Mouse (Mus musculus) retina, embryonic 14.5 days (tissue): Measurements from ENCODE around the gene Gtpbp1.

Experiments
- DNase-seq: peaks from one replicate; pipeline ENCODE4 v3.0.0-alpha.2; 2015; ENCODE audit warnings: low spot score

Gtpbp1 gene

GRCm38 (mm10) chr15:79723439-79723838 is 32.8 kb downstream of the Gtpbp1 start:
- peak; percentile 46 for DNase-seq

DNA sequence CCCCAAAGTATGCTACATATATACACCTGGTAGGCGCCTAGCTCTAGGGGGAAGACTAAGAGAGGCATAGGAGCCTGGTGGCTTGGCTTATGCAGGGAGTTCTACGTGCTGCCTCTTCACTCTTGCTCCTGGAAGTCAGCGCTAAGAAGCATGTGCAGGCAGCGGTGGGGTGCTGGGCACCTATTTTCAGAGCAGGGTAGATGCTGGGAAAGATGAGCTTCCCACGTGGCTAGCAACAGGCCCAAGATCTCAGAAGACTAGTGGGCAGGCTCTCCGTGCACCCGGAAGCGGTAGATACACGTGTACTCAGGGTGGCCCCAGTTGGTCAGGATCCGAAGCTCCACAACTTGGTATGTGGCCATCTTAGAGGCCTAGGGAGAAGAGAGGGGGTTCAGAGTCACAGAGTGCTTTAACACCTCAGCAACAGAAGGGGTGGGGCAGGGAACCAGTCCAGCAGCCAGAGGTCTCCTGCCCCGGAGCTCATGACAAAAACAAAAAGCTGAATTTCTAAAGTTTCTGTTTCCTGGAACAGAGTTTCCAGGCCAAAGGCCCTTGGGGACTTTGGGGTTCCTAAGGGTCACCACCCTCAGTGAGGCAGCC is 34.6 kb downstream of the Gtpbp1 start:
- no peak for DNase-seq

- DNase-seq = no peak
These were observed 37.2 kb downstream of the Gtpbp1 start for GRCm38 (mm10) chr15:79727840-79728239.

DNA sequence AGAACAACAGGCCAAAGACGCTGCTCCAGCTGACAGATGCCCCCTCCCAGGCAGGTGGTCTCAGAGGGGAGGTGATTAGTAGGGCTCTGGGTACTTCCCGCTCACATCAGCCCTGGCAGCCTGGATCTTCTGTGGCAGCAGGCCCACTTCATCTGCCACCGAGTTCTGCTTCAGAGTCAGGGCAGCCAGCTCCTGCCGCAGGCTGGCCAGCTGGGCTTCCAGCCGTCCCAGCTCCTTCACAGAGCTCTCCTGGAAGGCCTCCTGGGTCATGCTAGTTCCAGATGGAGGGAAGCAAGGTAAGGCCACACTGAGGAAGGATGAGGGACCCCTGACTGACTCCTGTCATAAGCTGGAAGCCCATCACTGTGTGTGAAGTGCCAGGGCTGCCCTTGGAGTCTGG is 37.7 kb downstream of the Gtpbp1 start:
- no peak for DNase-seq

DNA sequence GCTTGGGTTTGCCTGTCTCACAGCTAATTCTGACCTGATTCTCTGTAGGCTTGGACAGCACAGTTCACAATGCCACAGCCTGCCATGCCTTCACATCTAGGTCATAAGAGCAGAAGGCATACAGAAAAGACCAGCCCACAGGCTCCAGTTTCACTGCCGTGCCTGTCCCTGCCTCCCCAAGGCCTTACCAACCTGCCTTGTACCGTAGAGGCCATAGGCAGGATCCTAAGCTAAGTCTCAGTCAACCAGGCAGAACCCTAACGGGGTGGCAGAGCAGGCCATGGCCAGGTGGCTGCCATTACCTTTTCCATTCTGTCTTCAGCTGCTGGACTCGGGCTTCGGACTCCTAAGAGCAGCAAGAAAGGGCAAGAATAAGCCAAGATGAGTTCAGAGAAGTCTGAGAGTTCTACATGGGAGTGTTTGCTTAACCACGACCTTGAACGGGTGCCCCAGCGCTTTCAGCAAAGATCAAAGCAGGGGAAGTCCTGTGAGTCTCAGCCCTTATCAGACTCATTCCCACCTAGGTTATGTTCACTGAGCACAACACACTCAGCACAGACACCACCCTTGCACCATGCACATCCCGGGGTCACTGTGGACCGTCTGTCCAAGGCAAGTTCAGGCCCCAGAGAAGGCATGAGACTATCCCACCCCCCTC is 38.2 kb downstream of the Gtpbp1 start:
- no peak for DNase-seq

GRCm38 (mm10) chr15:79731554-79731953 is 40.9 kb downstream of the Gtpbp1 start:
- DNase-seq = no peak

DNA sequence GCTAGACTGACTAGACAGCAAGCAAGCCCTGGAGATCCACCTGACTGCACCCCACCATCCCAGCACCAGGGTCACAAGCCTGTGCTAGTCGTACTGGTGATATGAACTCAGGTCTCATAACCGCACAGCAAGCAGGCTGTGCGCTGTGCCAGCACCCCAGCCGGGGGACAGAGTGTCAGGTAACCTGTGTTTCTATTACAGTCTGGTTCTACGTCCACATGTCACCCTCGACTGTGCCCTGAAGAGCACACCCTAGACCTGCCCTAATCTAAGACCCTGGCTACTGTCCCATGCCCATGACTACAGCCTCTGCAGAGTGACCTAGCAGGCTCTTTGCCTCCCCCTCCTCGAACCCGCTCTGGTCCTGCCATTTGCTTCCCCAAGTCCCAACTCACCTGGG is 42.5 kb downstream of the Gtpbp1 start:
- no peak for DNase-seq

DNA sequence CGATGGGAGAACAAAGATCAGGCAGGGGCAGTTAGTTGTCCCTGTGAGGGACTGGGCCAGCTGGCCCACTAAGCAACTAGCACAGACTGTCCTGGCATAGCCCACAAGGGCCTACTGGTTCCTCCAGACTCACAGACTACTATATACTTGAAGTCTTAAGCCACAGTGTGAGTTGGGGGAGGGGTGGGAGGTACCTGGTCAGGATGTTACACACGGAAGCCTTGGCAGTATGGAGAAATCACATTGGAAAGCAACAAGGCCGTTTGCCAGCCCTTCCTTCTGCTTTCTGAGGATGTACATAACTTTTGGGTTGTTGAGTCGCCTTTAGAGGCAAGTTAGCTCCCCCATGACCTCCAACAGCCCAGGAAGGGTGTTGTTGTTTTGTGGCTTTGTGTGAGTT is 43.0 kb downstream of the Gtpbp1 start:
- DNase-seq = no peak

- no peak for DNase-seq
These were observed 43.7 kb downstream of the Gtpbp1 start for GRCm38 (mm10) chr15:79734311-79734710.

GRCm38 (mm10) chr15:79740739-79741138 is 50.1 kb downstream of the Gtpbp1 start:
- DNase-seq = no peak

- DNase-seq = no peak
These were observed 50.7 kb downstream of the Gtpbp1 start for GRCm38 (mm10) chr15:79741173-79741858.

DNA sequence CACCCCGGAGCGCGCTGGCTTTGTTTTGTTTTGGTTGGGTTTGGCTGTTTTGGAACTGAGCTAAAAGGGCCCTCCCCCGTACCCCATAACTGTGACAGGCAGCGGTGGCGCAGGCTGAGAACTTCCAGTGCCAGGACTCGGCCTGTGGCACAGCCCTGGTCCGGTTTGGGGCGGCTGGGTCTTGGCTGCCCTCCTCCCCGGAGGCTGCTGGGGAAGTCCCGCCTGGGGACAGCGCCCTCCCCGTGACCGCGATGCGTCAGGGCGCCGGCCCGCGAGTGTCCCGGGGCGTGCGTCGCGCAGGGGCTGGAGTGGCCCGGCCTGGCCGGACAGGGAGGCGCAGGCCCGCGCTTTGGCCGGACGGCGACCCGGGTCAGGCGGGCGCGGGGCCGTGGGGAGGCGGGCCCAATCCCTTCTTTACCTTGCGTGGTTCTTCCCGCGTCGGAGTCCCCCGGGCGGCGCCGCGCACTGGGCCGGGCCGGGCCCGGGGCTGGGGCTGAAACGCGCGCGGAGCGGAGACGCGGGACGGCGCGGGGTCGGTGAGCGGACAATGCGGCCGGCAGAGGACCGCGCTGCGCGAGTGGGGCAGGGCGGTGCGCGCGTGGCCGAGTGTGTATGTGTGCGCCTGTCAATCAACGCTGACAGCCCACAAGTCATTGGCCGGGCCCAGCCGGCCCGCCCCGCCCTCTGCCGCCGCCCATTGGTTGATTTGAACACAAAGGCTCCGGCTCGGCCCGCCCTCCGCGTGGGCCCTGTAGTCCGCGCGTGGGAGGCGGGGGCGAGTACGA is 51.5 kb downstream of the Gtpbp1 start, which contains the start of gene Sun2:
TSS of gene Sun2 (minus strand) at position 616 of the 785 bp plus-strand sequence.
- peak; percentile 94 for DNase-seq

DNA sequence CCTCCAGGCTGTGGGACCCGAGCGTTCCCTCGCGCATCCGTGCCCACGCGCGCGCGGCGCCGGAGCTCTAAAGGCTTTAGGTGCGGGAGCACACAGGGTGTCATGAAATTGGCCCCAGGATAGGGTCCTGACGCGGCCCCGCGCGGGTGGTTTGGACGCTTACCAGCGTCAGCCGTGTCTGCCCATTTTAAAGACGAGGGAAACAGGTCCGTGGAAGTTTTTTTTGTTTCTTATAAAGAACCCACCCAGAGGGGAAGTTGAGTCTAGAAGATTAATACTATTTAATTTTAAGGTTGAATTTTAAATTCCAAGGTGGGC is 52.0 kb downstream of the Gtpbp1 start:
- no peak for DNase-seq

DNA sequence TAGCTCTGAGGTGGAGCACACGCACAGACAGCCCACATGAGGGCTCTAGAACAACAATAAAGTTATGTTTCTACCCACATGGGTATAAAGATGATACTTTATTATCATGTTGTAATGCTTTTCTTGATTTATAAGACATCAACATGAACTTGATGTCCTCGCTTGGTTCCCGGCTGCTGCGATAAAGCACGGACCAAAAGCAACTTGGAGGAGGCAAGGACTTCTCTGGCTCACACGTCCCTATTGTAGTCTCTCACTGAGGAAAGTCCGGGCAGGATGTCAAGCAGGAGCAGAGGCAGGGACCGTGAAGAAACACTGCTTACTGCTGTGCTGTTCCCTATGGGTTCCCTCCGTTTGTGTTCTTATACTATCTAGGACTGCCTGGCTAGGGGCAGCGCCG is 53.4 kb downstream of the Gtpbp1 start:
- no peak for DNase-seq

GRCm38 (mm10) chr15:79744742-79745141 is 54.1 kb downstream of the Gtpbp1 start:
- DNase-seq = no peak

GRCm38 (mm10) chr15:79745312-79745711 is 54.7 kb downstream of the Gtpbp1 start:
- no peak for DNase-seq

GRCm38 (mm10) chr15:79745883-79746282 is 55.2 kb downstream of the Gtpbp1 start:
- DNase-seq = no peak

DNA sequence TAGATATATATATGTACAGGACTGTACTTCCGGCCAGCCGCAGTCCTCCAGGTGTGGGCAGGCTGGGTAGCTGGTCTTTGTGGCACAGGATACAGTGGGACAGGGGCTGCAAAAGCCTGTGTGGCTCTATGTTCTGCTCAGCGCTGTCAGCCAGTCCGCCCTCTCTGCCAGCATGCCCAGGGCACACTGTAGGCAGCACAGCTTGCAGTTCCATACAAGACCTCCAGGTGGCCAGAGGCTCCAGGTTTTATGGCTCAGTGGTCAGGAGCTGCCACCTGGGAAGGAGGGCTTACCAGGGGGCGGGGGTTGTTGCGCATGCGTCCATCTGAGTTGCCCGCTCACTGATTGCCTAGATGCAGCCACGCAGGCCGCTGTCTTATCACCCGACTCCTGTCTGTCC is 57.4 kb downstream of the Gtpbp1 start:
- peak; percentile 80 for DNase-seq

DNA sequence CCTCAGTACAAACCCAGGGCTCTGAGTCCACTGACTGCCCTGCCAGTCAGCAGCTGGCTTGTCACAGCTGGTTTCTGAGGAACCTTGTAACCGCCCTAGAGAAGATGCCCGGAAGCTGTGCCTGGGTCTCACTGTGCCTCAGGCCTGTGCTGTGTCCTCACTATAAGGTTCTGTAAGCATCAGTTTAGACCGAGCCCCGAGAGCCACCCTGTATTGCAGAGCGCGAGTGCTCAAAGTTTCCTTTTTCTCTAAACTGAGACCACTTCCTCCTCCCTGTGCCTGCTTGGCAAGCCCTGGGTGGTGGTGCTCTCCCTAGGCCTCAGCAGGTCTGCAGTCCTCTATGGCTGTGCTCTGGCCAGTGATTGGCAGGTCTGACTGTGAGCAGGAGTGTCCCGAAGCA is 58.5 kb downstream of the Gtpbp1 start:
- no peak for DNase-seq

DNA sequence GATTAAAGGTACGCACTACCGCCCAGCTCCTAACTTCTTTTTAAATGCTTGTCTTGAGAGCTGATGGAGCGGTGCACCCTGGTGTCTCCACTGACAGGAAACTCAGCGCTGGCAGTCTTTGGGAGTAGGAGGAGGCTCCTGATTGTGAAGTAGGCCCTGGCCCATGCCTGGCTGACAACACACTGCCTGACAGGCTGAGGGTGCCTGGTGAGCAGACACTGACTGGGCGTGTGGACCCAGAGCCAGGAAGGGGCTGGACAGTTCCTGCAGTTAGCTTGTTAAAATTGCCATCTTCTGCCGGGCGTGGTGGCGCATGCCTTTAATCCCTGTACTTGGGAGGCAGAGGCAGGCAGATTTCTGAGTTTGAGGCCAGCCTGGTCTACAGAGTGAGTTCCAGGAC is 59.6 kb downstream of the Gtpbp1 start:
- no peak for DNase-seq

DNA sequence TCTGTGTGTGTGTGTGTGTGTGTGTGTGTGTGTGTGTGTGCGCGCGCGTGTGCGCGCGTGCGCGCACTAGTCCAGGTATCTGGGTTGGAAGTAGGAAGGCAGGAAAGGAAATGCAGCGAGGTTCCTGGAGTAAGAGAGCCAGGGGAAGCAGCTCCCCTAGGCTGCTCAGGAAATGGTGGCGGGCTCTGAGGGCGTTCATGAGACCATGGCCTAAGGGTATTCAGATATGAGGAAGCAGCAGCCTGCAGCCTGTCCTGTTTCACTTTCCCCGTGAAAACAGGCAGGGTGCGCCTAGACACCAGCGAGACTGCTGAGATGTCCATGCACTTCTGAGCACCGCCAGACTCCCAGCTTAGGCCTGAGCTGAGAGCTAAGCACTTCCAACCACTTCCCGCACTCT is 61.1 kb downstream of the Gtpbp1 start:
- DNase-seq = no peak

DNA sequence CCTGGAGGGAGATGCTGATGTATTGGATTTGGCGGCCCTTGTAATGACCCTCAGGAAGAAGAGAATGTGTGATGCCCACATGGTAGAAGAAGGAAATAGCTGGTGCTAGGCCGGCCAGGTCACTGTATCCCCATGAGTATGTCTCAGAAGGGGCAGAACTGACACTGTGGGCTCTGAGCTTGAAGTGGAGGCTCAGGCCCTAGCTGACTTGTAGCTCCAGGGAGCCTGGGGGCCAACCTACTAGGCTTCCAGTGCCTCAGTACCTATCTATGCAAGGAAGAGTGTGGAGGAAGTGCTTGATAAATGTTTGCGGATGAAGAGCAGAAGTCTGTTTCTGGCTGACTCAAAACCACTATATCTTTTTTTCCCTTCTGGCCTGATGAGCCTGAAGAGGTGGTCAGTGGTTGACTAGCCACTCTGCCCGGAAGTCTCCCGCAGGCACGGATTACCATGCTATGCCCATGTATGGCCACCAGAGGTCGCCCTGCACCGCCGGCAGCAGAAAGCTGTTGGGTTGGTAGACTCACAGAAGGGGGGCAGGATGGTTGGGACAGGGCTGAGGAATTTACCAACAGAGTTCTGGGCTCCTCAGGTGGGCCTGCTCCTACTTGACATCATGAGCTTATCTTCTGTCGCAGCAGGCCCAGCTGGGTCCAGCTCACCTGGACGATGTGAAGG is 62.2 kb downstream of the Gtpbp1 start:
- peak; percentile 84 for DNase-seq
